Mouse (Mus musculus): Measurements from ENCODE around the gene Cpsf4.
"Not testable (repeated sequence)": the region's sequence is repeated elsewhere in the genome, so short reads cannot be mapped to it uniquely, and the experiment has no call there.

Gene Cpsf4

DNA sequence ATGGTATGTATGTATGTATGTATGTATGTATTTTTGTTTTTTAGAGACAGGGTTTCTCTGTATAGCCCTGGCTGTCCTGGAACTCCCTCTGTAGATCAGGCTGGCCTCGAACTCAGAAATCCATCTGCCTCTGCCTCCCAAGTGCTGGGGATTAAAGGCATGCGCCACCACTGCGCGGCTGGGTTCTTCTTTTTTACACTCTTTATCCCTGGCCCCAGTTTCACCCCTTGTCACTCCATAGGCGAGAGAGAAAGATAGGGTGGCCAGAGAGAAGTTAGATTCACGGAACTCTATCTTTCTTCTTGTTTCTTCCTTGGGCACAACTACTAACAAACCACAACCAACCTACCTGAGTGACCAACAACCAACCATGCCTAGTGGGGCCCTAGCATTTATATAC, 62.3 kb downstream of the Cpsf4 start:
- DNase-seq: not testable (repeated sequence)

DNA sequence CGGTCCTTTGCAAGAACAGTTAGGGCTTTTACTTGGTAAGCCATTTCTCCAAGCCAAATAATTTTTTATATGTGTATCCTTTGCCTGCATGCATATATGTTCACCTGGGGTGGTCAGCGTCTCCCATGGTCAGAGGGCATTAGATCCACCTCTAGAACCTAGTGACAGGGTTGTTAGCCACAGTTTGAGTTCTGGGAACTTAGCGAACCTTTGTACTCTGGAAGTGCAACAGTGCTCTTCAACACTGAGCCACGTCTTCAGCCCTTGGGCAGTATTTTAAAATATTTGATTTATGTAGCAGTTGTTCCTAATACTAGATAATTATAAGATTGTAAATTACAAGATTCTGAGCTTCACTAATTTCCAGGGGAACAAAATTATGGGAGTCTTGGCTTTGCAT, 63.6 kb downstream of the Cpsf4 start:
- no peak for DNase-seq

DNA sequence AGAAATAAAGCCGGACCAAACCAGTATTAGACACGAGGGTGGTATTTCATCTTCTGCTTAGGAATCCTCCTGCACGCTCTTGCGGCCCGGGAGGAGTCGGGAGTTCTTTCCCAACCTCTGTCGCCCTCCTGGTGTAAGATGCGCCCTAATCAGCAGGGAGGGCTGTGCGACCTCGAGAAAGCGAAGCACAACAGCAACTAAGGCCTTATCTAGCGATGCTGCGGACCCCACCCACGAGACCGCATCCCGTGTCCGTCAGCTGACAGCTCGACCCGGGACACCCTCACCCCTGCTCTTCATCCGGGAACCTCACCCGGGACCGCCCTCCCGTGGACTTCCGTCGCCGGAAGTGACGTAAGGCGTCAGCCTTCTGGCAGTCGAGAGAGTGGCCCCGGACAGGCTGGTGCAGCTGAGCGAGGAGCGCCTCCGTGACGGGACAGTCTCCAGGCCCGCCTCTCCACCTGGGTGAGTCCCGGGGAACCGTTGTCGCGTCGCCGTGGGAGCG, 64.4 kb downstream of the Cpsf4 start, which contains the start of gene Zfp655:
Zfp655 (plus strand) TSS at position 349 of the 505 bp plus-strand sequence.
- peak; percentile 98 for DNase-seq

Measured in right cerebral cortex, adult 18-20 months (tissue).